Mouse (Mus musculus) granulocyte monocyte progenitor cell, adult 5-6 weeks (primary cell): ENCODE measurements at regions not wholly inside any gene's neighbourhood (a gene's known extent, or its start where the extent isn't known, plus 50 kb on each side); places are given as distances from the start of the nearest gene placed in this dataset.
A peak's percentile ranks its signal among the peaks of the same experiment; 100 is the strongest.

Experiments used
- ATAC-seq: replicated peaks from 2 replicates; pipeline ENCODE4 v1.8.0; 2016; ENCODE audit warnings: mild to moderate bottlenecking, moderate TSS enrichment, inconsistent platforms; ENCODE audit not compliant: poor library complexity, severe bottlenecking

- ATAC-seq = peak; percentile 87
Observed at GRCm38 (mm10) chr10:99959279-99959678, 56.2 kb upstream of the Kitl start.

GRCm38 (mm10) chr10:99952486-99952885, 62.9 kb upstream of the Kitl start:
- no peak for ATAC-seq

- no peak for ATAC-seq
Observed at GRCm38 (mm10) chr10:99951718-99952117, 63.7 kb upstream of the Kitl start.

GRCm38 (mm10) chr10:99951316-99951715, 64.1 kb upstream of the Kitl start:
- ATAC-seq = no peak

- no peak for ATAC-seq
Observed at GRCm38 (mm10) chr10:99948740-99949139, 66.7 kb upstream of the Kitl start.

GRCm38 (mm10) chr10:99945418-99945817, 70.0 kb upstream of the Kitl start:
- no peak for ATAC-seq

- no peak for ATAC-seq
Observed at GRCm38 (mm10) chr10:99941665-99942064, 73.8 kb upstream of the Kitl start.

- ATAC-seq = no peak
Observed at GRCm38 (mm10) chr10:99938901-99939300, 76.5 kb upstream of the Kitl start.

- no peak for ATAC-seq
Observed at GRCm38 (mm10) chr10:99937921-99938618, 77.4 kb upstream of the Kitl start.

GRCm38 (mm10) chr10:99929191-99929590, 86.2 kb upstream of the Kitl start:
- peak; percentile 93 for ATAC-seq

GRCm38 (mm10) chr10:99927913-99928312, 87.5 kb upstream of the Kitl start:
- no peak for ATAC-seq

- 0 out of 2 replicates have a peak, but pooled peaks have one; percentile 18 for ATAC-seq
Observed at GRCm38 (mm10) chr10:99926327-99926954, 89.0 kb upstream of the Kitl start.

GRCm38 (mm10) chr10:99924541-99924940, 90.9 kb upstream of the Kitl start:
- ATAC-seq = no peak

GRCm38 (mm10) chr10:99919925-99920324, 95.5 kb upstream of the Kitl start:
- no peak for ATAC-seq

GRCm38 (mm10) chr10:99918567-99919320, 96.7 kb upstream of the Kitl start:
- ATAC-seq = no peak

GRCm38 (mm10) chr10:99913846-99914187, 101.6 kb upstream of the Kitl start:
- ATAC-seq = no peak

GRCm38 (mm10) chr10:99913001-99913845, 102.2 kb upstream of the Kitl start:
- ATAC-seq = peak; percentile 30; the same call in 1 of the 2 replicates

GRCm38 (mm10) chr10:99910011-99910723, 105.3 kb upstream of the Kitl start:
- ATAC-seq = no peak

GRCm38 (mm10) chr10:99908044-99908443, 107.4 kb upstream of the Kitl start:
- no peak for ATAC-seq
